Mouse (Mus musculus) mouse trophoblast stem cell (cell line): Measurements from ENCODE around the gene Rps9.

Experiments used
- in situ Hi-C, 2 experiments: fragments of 300-500 bp; cut with MseI, MboI; formaldehyde crosslinking; loops; 2 replicates in 1 of 2; 3 replicates in 1 of 2; pipeline ENCODE4 v1.15.1; 2025

The Rps9 gene

GRCm38 (mm10) chr7:3703879-3704441 lies at the start of gene Rps9:
Gene Rps9, plus strand, starts transcription at chr7:3703993.
- in situ Hi-C loops, result loop anchor here (10.0 to 25.0 kb wide), 5 partner anchors 59 to 783 kb away; partner anchors contain the start of genes Cnot3 (in 1 of the 2), Eps8l1 (in 1 of the 2) and Leng8 (in 1 of the 2)

GRCm38 (mm10) chr7:3656966-3657365 lies 46.8 kb upstream of the Rps9 start:
- in situ Hi-C loops, result no loop called here

- in situ Hi-C loops, result no loop called here
Measured at GRCm38 (mm10) chr7:3658578-3658977, 45.2 kb upstream of the Rps9 start.

GRCm38 (mm10) chr7:3664524-3665214 lies 39.1 kb upstream of the Rps9 start:
- in situ Hi-C loops, result no loop called here

GRCm38 (mm10) chr7:3665215-3666114 lies 38.3 kb upstream of the Rps9 start, which contains the start of gene Leng1:
Gene Leng1, minus strand, starts transcription at chr7:3665840.
- in situ Hi-C loops, result no loop called here

- in situ Hi-C loops, result no loop called here
Measured at GRCm38 (mm10) chr7:3666921-3667391, 36.8 kb upstream of the Rps9 start.

GRCm38 (mm10) chr7:3674507-3675227 lies 29.1 kb upstream of the Rps9 start:
- in situ Hi-C loops, result loop anchor here in 1 of 2 experiments (5.0 to 25.0 kb wide), 2 partner anchors 52 to 238 kb away; partner anchors contain the start of gene Lilra6

GRCm38 (mm10) chr7:3675228-3675548 lies 28.6 kb upstream of the Rps9 start:
- in situ Hi-C loops, result loop anchor here in 1 of 2 experiments (25.0 kb wide), 1 partner anchor 237 kb away; the partner anchor contains the start of gene Lilra6

GRCm38 (mm10) chr7:3676371-3676770 lies 27.4 kb upstream of the Rps9 start:
- in situ Hi-C loops, result loop anchor here in 1 of 2 experiments (25.0 kb wide), 1 partner anchor 236 kb away; the partner anchor contains the start of gene Lilra6

- in situ Hi-C loops, result loop anchor here in 1 of 2 experiments (25.0 kb wide), 1 partner anchor 235 kb away; the partner anchor contains the start of gene Lilra6
Measured at GRCm38 (mm10) chr7:3677342-3677741, 26.5 kb upstream of the Rps9 start, which contains the start of gene Tmc4. Gene Tmc4, minus strand, starts transcription at chr7:3677553.

- in situ Hi-C loops, result loop anchor here in 1 of 2 experiments (10.0 to 25.0 kb wide), 2 partner anchors 131 to 228 kb away; partner anchors contain the start of gene Lilra6
Measured at GRCm38 (mm10) chr7:3683908-3684550, 19.8 kb upstream of the Rps9 start.

- in situ Hi-C loops, result loop anchor here in 1 of 2 experiments (10.0 to 25.0 kb wide), 2 partner anchors 130 to 228 kb away; partner anchors contain the start of gene Lilra6
Measured at GRCm38 (mm10) chr7:3684698-3685097, 19.1 kb upstream of the Rps9 start.

- in situ Hi-C loops, result loop anchor here in 1 of 2 experiments (10.0 to 25.0 kb wide), 2 partner anchors 129 to 227 kb away; partner anchors contain the start of gene Lilra6
Measured at GRCm38 (mm10) chr7:3685400-3686187, 18.2 kb upstream of the Rps9 start.

- in situ Hi-C loops, result loop anchor here in 1 of 2 experiments (25.0 kb wide), 1 partner anchor 220 kb away; the partner anchor contains the start of gene Lilra6
Measured at GRCm38 (mm10) chr7:3691919-3692318, 11.9 kb upstream of the Rps9 start.

GRCm38 (mm10) chr7:3692382-3692986 lies 11.3 kb upstream of the Rps9 start, which contains the start of gene Tsen34:
Gene Tsen34, plus strand, starts transcription at chr7:3692863.
- in situ Hi-C loops, result loop anchor here in 1 of 2 experiments (25.0 kb wide), 1 partner anchor 220 kb away; the partner anchor contains the start of gene Lilra6

- in situ Hi-C loops, result loop anchor here in 1 of 2 experiments (25.0 kb wide), 1 partner anchor 219 kb away; the partner anchor contains the start of gene Lilra6
Measured at GRCm38 (mm10) chr7:3692987-3693808, 10.6 kb upstream of the Rps9 start, which contains the start of gene Mboat7. Gene Mboat7, minus strand, starts transcription at chr7:3693523.

- in situ Hi-C loops, result loop anchor here in 1 of 2 experiments (25.0 kb wide), 1 partner anchor 219 kb away; the partner anchor contains the start of gene Lilra6
Measured at GRCm38 (mm10) chr7:3693809-3694075, 10.1 kb upstream of the Rps9 start.
